Mouse (Mus musculus) retina, adult 2 months (tissue): Measurements from ENCODE around the gene Frat2.

ENCODE experiments used
- DNase-seq: peaks from one replicate; pipeline ENCODE4 v3.0.0-alpha.2; 2012; ENCODE audit warnings: low read depth, low spot score

The Frat2 gene

GRCm38 (mm10) chr19:41818749-41819148 is 29.2 kb downstream of the Frat2 start:
- no peak for DNase-seq

- no peak for DNase-seq
Observed at GRCm38 (mm10) chr19:41817325-41817724, 30.6 kb downstream of the Frat2 start.

GRCm38 (mm10) chr19:41816915-41817314 is 31.0 kb downstream of the Frat2 start:
- DNase-seq: no peak

- no peak for DNase-seq
Observed at GRCm38 (mm10) chr19:41816410-41816809, 31.5 kb downstream of the Frat2 start.

GRCm38 (mm10) chr19:41813374-41813773 is 34.6 kb downstream of the Frat2 start:
- no peak for DNase-seq

GRCm38 (mm10) chr19:41812525-41812924 is 35.4 kb downstream of the Frat2 start:
- DNase-seq: no peak

GRCm38 (mm10) chr19:41810074-41810473 is 37.9 kb downstream of the Frat2 start:
- DNase-seq: no peak

- DNase-seq: no peak
Observed at GRCm38 (mm10) chr19:41808104-41808634, 39.8 kb downstream of the Frat2 start.

GRCm38 (mm10) chr19:41807497-41807896 is 40.4 kb downstream of the Frat2 start:
- DNase-seq: no peak

GRCm38 (mm10) chr19:41805831-41806230 is 42.1 kb downstream of the Frat2 start:
- DNase-seq: no peak

- DNase-seq: no peak
Observed at GRCm38 (mm10) chr19:41803322-41803721, 44.6 kb downstream of the Frat2 start.

GRCm38 (mm10) chr19:41801742-41802369 is 46.1 kb downstream of the Frat2 start, which contains the start of gene Arhgap19:
Gene Arhgap19 (minus strand): TSS chr19:41802047.
- peak; percentile 83 for DNase-seq

- DNase-seq: no peak
Observed at GRCm38 (mm10) chr19:41800986-41801741, 46.8 kb downstream of the Frat2 start.

GRCm38 (mm10) chr19:41800451-41800850 is 47.5 kb downstream of the Frat2 start:
- no peak for DNase-seq

- no peak for DNase-seq
Observed at GRCm38 (mm10) chr19:41797536-41797935, 50.4 kb downstream of the Frat2 start.

GRCm38 (mm10) chr19:41796789-41797327 is 51.1 kb downstream of the Frat2 start:
- DNase-seq: no peak

- no peak for DNase-seq
Observed at GRCm38 (mm10) chr19:41796148-41796760, 51.7 kb downstream of the Frat2 start.
